Mouse (Mus musculus): ENCODE data around the gene Cramp1l.

Gene Cramp1l

GRCm38 (mm10) chr17:25015655-25016291 lies at the start of gene Cramp1l, which contains the start of gene Ift140:
Gene Cramp1l (minus strand): TSS chr17:25015788.
Gene Ift140 (plus strand): TSS chr17:25016085.
- peak; percentile 99 for DNase-seq

DNA sequence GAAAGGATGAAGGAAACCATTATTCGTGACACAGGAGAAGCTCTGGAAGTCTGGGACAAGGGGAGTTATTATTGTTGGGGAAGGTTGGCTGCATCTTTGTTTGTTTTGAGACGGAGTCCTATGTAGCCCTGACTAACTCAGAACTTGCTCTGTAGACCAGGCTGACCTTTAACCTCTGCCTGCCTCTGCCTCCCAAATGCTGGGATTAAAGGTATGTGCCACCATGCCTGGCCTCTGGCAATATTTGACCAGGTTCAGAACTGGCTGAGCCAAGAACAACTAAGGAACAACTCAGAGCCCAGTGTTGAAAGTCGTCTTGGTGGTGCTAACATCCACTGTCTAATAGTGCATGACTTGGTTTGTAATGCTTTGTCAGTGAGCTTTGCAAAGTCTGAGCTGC lies 49.6 kb upstream of the Cramp1l start:
- no peak for DNase-seq

DNA sequence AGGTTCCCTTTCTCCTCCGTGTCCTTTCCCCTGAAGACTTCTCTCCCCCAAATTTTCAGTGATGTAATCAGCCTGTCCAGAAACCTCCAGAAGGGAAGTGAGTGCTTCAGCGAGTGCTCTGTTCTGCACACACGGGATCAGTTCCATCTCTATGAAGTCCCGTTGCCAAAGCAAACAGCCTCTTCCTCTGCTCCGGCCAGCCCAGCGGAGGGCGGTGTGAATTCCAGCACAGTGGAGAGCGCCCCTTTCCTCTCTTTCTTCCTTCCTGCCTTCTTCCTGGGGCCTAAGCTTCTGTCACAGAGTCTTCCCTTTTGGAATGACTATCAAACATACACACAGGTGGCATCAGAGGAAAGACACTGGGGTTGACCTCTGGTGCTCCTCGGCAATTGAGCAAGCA lies 48.8 kb upstream of the Cramp1l start:
- no peak for DNase-seq

- DNase-seq: no peak
Measured at GRCm38 (mm10) chr17:25063872-25064271, 48.3 kb upstream of the Cramp1l start.

DNA sequence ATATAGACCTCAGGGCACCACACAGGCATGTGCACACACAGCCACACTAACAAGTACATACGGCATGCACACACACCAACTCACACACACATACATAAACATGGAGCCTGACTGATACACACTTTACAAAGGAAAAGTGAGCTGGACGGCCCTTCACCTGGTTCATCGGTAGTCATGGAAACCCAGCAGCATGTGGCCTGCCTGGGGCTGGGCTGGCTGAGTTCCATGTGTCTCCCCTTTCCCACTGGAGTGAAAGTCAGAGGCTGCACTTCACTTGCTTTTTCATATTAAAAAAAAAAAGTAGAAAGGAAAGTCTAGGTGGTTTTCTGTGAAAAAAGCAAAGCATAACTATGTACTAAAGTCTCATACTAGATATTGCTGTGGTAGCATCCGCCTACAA lies 47.7 kb upstream of the Cramp1l start:
- DNase-seq: no peak

GRCm38 (mm10) chr17:25057041-25057440 lies 41.5 kb upstream of the Cramp1l start:
- no peak for DNase-seq

DNA sequence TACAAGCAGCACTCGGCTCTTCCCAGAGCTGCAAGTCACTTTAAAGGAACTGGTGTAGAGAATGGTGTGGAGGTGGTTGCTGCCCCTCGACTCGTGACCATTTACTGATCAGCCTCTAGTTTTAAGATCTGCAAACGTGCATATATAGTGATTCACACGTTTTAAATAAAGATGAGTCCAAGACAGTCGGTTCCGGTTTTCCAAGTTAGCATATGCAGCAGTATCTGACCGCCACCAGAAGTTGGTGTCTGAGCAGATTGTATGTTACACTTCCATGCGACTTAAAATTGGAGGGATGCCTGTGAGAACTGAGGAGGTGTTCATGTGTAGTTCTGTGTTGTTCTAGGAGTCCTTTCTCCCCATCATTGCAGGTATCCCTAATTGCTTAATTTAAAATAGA lies 37.7 kb upstream of the Cramp1l start:
- DNase-seq: no peak

DNA sequence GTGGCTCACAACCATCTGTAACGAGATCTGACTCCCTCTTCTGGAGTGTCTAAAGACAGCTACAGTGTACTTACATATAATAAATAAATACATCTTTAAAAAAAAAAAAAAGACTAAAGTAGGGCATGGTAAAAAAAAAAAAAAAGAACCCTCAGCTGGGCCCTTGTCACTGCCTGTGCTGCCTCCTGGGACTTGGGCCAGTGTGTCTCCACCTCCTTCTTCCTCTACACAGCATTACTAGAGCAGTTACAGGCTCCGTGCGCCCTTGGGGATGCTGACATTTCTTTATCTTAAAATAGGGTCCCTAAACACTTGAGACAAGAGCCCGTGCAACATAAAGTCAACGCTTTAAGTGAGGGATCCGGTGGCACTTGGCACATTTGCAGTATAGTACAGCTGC lies 31.6 kb upstream of the Cramp1l start:
- no peak for DNase-seq

DNA sequence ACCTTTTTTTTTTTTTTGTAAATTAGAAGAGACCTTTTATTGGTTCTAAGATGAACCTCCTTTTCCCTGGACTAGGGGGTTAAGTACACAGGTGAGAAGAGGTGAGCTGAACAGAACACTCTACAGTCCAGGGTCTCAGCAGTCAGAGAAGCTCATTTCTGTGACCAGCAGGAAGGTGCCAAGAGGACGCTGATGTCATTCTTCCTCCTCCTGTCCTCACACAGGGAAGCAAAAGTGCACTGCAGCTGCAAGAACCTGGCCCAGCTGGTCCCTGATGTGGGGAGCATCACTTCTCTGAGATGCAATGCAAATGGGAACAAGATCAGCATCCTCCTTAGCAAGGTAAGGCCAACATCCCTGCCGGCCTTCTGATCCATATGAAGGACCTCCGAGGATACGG lies 29.7 kb upstream of the Cramp1l start:
- DNase-seq: no peak

- DNase-seq: no peak
Measured at GRCm38 (mm10) chr17:25044879-25045278, 29.3 kb upstream of the Cramp1l start.

GRCm38 (mm10) chr17:25036183-25036582 lies 20.6 kb upstream of the Cramp1l start:
- DNase-seq: no peak

- DNase-seq: no peak
Measured at GRCm38 (mm10) chr17:25016292-25017132, 924 bp upstream of the Cramp1l start.

- peak; percentile 40 for DNase-seq
Measured at GRCm38 (mm10) chr17:25014841-25015570, 582 bp downstream of the Cramp1l start.

DNA sequence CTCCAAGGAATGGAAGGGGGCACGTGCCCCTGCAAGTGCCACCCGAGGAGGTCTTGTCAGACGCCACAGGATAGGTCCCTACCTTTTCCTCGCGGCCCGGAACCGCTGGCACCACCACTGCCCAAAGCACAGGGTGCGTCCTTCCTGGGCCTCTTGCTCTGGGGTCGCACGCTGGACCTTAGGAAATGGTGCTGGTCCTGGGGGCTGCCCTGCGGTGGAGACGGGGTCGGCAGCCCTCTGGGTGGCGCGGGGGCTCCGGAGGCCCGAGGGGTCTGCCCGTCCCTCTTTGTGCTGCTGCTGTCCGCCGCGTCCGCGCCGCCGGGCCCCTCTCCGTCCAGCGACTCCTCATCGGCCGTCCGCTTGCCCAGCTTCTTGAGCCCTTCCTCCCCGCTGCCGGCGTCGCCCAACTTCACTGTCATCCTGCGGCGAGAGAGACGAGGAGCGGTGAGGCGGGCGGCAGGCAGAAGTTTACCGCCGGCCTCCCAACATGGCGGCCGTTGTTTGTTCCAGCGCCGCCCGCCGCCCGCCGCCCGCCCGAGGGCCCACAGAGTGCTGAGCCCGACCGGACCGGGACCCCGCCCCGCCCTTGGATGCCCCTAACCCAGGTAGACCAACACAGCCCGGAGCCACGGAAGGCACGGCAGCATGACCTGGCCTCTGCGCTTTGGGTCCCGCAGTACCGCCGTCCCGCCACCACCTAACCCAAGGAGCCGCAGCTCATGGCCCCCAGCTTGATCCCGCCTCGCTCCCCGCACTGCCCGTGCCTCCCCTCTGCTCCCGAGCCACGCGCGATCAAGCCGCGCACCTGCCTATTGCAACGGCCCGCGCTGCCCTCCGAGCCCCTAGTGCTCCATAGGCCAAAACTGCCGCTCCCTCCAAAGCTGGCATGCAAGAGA lies 1.7 kb downstream of the Cramp1l start:
- peak; percentile 11 for DNase-seq

GRCm38 (mm10) chr17:25007480-25007879 lies 8.1 kb downstream of the Cramp1l start:
- no peak for DNase-seq

DNA sequence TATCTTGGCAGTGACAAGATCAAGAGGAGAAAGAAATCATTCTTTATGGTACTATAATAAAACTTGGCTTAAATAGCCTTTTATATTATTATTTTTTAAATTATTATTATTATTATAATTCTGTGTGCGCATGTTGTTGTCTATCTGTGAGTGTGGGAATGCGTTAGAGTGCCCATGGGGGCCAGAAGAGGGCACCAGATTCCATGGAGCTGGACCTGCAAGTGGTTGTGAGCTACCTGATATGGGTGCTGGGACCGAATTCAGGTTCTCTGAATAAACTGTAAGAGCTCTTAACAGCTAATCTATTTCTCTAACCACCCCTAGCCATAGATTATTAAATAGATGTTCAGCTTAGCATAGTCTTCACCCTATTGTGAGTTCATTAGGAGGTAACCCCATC lies 10.5 kb downstream of the Cramp1l start:
- DNase-seq: no peak

DNA sequence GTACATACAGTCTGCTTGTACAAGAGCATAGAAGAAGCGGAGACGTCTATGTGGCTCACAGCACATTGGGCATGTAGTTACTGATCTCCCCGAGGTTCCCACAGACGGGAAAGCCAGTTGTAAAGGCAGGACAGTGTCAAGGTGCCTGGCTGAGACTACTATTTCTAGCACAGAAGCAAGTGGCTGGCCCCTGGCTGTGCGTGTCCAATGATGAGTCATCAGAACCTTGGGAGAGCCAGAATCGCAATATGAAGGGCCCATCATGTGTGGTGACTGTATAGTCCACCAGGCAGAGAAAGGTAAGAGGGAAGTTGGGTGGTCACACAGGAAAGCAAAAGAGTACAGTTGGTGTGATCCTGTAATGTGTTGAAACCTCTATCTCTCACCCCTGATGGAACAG lies 20.9 kb downstream of the Cramp1l start:
- no peak for DNase-seq

- no peak for DNase-seq
Measured at GRCm38 (mm10) chr17:24987221-24987620, 28.4 kb downstream of the Cramp1l start.

- no peak for DNase-seq
Measured at GRCm38 (mm10) chr17:24960852-24961715, 54.5 kb downstream of the Cramp1l start.

GRCm38 (mm10) chr17:24960135-24960851 lies 55.3 kb downstream of the Cramp1l start, which contains the start of gene Jpt2:
Gene Jpt2 (minus strand): TSS chr17:24960689.
- peak; percentile 97 for DNase-seq

GRCm38 (mm10) chr17:24959371-24959770 lies 56.2 kb downstream of the Cramp1l start:
- DNase-seq: no peak

All from cerebellum, adult 11 months (tissue).